Mouse (Mus musculus) heart, adult 2 months (tissue): ENCODE measurements around the gene St6galnac6.

Experiments
- CTCF ChIP-seq: fragments of 200-600 bp; IDR thresholded peaks from 2 replicates; pipeline ENCODE4 v1.8.1; 2022; ENCODE audit warnings: antibody characterized with exemption, mild to moderate bottlenecking, moderate library complexity
- EP300 ChIP-seq: fragments of 200-500 bp; IDR thresholded peaks from 2 replicates; pipeline ENCODE4 v1.6.1; 2011; ENCODE audit warnings: low read depth, low read length, control low read depth; ENCODE audit not compliant: insufficient read depth
- POLR2A ChIP-seq: fragments of 200-500 bp; IDR thresholded peaks from 2 replicates; pipeline ENCODE4 v1.6.1; 2011; ENCODE audit warnings: mild to moderate bottlenecking, low read depth, low read length, control low read depth; ENCODE audit not compliant: insufficient read depth

DNA sequence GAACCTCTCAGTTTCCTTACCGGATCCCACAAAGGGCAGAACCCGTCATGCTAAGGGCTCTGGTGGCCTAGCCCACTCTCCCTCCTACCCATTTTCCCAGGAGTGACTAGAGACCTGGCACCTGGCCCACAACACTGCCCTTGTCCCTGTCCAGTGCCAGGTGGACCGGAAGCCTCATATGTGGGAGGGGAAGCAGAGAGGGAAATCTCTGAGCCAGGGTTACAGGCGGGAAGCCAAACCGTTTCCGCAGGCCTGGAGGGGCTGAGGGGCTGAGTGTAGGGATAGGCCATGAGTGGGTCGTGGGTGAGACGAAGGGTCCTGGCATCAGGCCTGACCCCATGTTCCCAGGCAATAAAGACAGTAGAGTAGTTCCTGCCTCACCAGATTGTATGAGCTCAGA lies 1.0 kb upstream of the St6galnac6 start:
- TF ChIP-seq POLR2A: no peak
- no peak for TF ChIP-seq EP300
- no peak for TF ChIP-seq CTCF
